Mouse (Mus musculus) layer of hippocampus, postnatal 14 days (tissue): ENCODE results near the gene Apip. TPM values are rescaled to one million over a fixed set of nuclear protein-coding genes. Genes with fewer than 3 reads are reported as not detected.
A peak's percentile ranks its signal among the peaks of the same experiment; 100 is the strongest.

Source experiments
- DNase-seq, 2 experiments: peaks; one replicate each; pipeline ENCODE4 v3.0.0; 2021 to 2022; ENCODE audit warnings: low spot score in 2 of 2, mixed read lengths in 1 of 2
- total RNA-seq, 2 experiments: library from RNA; stranded (reverse); gene quantifications; 2 replicates each; pipeline ENCODE4 v1.2.3; 2021

Gene Apip
- total RNA-seq, 2 experiments from 2014 or later, result 24.1 to 33.6 TPM

DNA sequence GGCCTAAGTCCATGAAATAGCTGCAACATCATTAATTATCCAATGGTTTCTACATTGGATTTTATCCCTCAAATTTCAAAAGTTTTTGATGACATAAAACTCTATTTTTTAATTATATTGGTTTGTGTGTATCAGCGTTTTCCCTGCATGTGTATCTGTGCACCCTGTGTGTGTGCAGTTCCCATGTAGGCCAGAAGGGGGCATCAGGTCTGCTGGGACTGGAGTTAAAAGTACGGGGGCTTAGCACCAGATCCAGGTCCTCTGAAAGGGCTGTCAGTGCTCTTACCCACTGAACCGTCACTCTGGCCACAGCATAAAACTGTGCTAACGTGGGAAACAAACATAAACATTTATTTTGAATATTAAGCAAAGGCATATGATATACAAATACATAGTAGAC is 14.6 kb downstream of the Apip start:
- no peak for DNase-seq

DNA sequence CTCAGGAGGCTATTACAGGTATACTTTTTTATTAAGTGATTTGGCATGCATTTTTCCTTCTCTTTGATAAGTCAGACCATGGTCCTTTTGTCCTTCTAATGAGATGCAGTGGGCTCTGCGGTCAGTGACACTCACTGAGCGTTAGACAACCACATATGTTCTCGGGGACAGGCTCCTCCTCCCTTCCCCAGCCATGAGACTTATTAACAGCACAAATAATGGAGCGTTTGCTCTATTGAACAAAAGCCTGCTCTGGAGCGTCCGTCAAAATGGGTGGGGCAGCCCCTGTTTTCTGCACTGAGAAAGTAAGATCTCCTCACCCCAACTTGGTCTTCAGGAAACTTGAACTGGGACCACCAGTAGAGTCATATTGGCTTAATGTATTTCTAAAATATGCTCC is 16.0 kb downstream of the Apip start:
- no peak for DNase-seq

DNA sequence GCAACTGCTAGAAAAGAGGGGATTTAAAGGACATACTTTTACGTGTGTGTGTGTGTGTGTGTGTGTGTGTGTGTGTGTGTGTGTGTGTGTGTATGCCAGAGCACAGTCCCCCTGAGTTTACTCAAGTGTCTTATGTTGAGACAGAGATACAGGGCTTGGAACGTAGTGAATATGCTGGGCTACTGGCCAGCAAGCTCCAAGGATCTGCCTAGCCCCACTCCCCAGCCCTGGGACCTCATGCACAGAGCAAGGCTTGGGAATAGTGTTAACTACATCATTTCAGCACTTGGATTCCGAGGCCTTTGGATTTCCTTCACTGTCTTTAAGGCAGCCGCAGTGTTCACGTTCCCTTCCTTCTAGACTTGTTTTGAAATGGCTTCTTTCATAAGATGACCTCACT is 29.1 kb downstream of the Apip start:
- DNase-seq, result no peak

DNA sequence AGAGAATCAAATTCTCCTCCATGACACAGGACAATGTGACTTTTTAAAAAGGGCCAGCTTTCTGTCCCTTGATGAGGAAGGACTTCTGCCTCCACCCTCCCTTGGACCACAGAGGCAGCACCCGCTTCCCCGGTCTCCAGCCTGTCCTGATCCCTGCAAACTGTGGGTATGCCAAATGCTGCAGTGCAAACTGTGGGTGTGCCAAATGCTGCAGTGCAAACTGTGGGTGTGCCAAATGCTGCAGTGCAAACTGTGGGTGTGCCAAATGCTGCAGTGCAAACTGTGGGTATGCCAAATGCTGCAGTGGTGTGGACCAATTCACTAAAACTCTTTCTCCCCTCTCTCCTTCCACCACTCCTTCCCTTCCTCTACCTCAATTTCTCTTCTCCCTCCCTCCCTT is 32.7 kb downstream of the Apip start:
- no peak for DNase-seq

DNA sequence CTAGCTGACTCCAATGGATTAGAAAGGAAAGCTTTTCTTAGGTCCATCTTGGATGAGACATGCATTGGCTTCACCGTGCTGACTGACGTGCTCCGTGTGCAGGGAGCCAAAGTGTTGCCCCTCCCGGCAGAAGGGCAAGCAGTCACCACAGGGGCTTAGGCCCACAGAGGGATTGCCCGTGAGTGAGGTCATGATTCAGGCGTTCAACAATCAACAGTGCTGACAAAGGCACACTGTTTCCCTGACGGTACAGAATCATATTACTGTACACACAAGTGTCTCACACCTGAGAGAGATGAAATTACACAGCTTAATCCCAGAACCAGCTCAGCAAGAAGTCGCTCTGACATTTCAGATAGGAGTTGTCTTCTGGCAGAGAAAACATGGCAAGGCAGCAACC is 38.2 kb downstream of the Apip start:
- DNase-seq, result no peak

DNA sequence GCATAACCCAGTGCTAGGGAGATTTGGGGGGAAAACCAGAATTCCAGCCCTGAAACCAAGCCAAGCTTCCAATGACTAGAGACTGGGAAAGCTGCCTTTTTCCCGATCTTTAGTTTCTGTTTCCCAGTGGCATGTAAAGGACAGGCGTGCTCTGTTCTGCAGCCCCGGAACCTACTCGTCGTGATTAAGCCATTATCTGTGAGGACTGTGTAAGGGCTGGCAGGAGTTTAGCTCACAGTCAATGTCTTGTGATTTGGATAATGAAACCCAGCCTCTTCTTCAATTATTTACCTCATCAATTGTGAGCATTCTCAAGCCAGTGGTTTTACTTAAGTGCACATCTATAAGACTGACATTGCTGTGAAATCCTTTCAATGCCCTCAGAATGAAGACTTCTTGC is 43.7 kb downstream of the Apip start:
- no peak for DNase-seq

DNA sequence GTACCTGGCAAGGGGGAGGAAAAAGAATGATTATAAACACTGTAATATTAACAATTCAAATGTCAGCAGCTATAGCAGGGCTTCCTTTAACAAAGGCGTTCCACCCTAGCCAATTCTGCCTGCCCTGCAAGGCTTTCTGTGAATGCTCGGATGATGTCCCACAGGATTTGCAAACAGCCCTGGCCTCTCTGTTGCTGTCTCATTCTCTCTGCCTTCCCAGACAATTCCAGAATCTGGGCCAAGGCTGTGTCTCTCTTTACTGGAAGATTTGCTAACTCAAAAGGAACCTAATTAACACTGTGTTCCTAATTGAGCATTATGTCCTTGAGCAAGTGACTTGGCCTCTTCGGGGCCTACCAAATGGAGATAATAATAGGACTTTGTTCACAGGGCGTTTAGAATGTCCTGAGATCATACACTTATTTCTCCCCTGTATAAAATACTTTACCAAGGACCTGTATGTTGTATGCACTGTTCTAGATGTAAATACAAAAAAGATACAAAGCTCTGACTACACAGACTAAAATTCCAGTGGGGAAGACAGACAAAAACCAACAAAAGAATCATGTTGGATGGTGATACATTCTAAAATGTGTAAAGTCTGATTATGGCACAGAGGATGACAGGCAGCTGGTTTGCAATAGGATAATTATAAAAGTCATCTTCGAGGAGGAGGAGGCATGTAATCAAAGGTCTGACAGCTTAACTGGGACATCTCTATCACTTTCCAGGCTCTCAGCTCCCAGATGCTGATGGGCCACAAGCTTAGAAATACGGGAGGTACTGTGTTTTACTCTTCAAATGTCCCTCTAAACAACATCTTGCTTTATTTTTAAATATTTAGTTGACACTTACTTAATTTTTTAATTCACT is 45.1 kb downstream of the Apip start:
- DNase-seq, result no peak

DNA sequence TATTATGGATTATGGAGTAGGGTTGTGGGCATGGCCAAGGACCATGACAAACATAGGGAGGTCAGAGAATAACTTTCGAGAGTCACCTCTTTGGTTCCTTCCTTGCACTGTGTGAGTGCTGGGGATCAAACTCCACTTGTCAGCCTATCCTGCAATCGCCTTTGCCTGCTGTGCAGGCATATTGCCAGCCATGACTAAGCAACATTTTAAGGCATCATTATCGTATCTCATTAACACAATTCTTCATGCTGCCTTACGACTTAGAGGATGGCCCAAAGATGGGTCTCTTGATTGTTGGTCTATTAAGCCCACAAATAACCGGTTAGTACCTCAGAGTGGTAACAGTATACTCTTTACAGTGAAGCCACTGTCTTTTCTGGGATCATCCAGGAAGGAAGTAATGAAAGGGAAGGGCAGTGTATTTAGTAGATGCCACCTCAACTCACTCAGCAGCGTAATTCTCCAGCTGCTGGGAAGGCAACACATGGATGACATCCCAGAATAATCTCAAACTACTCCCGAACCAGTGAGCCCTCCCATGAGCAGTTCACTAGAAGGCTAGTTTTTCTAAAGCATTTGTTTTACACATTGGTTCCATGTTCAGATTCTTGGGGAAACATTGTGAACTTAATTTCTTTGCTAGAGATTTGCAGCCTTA is 45.9 kb downstream of the Apip start:
- DNase-seq, result no peak

DNA sequence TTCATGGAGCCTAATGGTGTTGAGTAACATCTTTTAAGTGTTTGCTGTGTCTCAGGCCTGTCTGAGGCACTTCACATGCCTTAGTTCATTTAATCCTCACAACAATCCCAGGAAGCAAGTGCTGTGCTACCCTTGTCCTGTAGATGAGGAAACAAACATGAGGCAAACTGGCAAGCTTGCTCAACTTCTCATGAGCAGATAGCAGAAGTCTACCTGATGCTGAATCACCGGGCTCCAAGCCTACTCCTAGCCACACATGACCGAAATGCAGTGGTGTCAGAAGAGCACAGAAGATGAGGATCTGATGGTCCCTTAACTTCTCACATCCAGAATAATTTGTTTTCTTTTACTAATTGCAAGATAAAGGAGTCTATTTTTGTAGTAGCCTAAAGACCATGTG is 56.2 kb downstream of the Apip start:
- no peak for DNase-seq

DNA sequence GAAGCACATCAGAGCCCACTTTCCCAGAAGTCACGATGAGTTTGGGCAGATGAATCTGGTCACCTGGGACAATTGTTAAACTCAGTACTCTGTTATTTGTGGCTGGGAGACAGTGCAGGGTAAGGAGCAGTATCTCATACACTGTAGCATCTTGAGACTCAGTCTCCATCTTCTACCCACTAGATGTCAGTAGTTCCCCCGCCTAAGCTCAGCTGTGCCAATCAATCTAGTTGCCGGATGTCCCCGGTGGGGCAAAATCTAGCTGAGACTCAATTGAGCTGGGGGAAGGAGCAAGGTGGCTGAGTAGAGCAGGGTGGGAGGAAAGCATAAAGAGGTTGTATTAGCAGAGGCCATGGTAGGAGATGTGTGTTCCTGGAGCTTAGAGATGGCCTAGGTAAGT is 57.7 kb downstream of the Apip start:
- DNase-seq, result peak in 1 of 2 experiments; percentile 12

DNA sequence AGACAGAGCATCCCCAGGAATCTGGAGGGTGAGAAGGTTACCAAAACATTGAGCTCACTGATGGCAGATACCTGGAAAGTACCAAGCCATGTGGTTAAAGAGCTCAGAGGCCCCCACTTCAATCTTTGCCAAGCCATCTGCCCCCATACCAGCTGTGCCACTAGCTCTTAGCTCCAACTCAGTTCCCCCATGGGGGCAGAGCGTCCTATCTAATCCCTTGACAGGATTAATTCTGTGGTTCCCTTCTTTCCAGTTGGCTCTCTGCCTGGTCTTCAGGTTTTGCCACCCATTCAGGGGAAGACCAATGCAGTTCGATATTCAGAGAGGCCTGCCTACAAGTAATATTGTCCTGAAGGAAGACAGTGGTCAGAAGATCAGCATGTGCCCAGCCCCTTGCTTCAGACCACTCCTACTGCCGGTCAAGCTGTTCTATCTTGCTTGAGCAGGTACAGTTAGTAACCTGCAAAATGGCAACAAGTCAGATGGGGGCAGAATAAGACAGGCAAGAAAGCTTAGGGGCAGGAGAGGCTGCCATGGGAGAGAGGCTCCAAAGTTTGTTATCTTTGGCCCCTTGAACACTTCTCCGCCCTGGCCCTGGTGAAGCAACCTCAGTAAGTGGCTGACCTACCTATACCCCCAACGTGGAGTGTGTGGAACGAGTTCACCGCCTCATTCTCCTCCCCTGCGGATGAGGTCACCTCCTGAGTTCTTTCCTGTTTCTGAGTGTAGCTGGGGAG is 65.2 kb downstream of the Apip start:
- DNase-seq, result peak; percentile 21 to 50

Other genes starting within 250 kb of the Apip start
- 1 to 10 TPM; 5.4 to 6.3 TPM for gene Cd44, start 172.0 kb upstream of the Apip start, total RNA-seq
- 10 to 100 TPM; 68.1 to 69.8 TPM for gene Pdhx, start 162 bp upstream of the Apip start, total RNA-seq
- gene Ehf, start 229.6 kb downstream of the Apip start, total RNA-seq, result not detected